Comparison of ENCODE assay signal across 12 mouse cellular contexts in genomic region chr1:58957931-58958330, GRCm38 (mm10). TPM values are rescaled to one million over a fixed set of nuclear protein-coding genes. Genes with fewer than 3 reads are reported as not detected.
DNase-seq lines count a peak whose midpoint lies in the region; ATAC-seq and TF ChIP-seq lines count a peak whose summit lies in the region.
"Had no signal": no experiment of that assay in that cellular context is flagged by ENCODE, and none has a peak within 500 bp of the region (broad histone marks: within the 10 kb centered on the region; RNA-seq: fewer than 3 reads in every experiment).

No protein-coding gene starts in this region.

- H3K27me3 ChIP-seq in ES-Bruce4 (ENCODE audit: control insufficient read depth, insufficient read depth, low read length, poor library complexity, severe bottlenecking): no peaks in the 10 kb centered on the region
- H3K27me3 ChIP-seq in heart, embryonic 13.5 days (replicated peaks): no peaks in the 10 kb centered on the region
- H3K27me3 ChIP-seq in midbrain, postnatal 0 days (ENCODE audit: insufficient read depth, low read length): no peaks in the 10 kb centered on the region
- no peaks in the 10 kb centered on the region for H3K27me3 ChIP-seq in limb, embryonic 10.5 days (ENCODE audit: low read depth, poor library complexity, severe bottlenecking)

- H3K27ac ChIP-seq in ES-Bruce4 (ENCODE audit: insufficient read depth, low read length): peak overlapping the region; percentile 43; the same call in 1 of the 2 replicates
- H3K27ac ChIP-seq in heart, embryonic 13.5 days (replicated peaks): peak overlapping the region; percentile 45; the same call in 1 of the 2 replicates
- no peak overlapping the region for H3K27ac ChIP-seq in midbrain, postnatal 0 days (ENCODE audit: low read depth, low read length)
- H3K27ac ChIP-seq in limb, embryonic 10.5 days: no peak overlapping the region

- no peak for TF ChIP-seq CTCF in ES-Bruce4 (IDR thresholded peaks at IDR 0.05; ENCODE audit: low read depth, low read length)
- no peak for TF ChIP-seq CTCF in midbrain, postnatal 0 days (IDR thresholded peaks at IDR 0.05)

- no peak for ATAC-seq in heart, embryonic 13.5 days (ENCODE audit: extremely low read depth, insufficient number of reproducible peaks, low FRiP score, low TSS enrichment)
- no peak for ATAC-seq in midbrain, postnatal 0 days (ENCODE audit: low FRiP score)
- ATAC-seq: intestine, embryonic 16.5 days had no signal

- H3K4me2 ChIP-seq in heart, embryonic 13.5 days: no peak overlapping the region
- H3K4me2 ChIP-seq in midbrain, postnatal 0 days (ENCODE audit: low read depth, low read length, poor library complexity, severe bottlenecking): no peak overlapping the region

- 30% methylated on average over 2 of the region's 2 CpGs for WGBS in heart, embryonic 13.5 days
- WGBS in midbrain, postnatal 0 days: 55% methylated on average over 2 of the region's 2 CpGs
- WGBS in limb, embryonic 10.5 days: 30% methylated on average over 2 of the region's 2 CpGs

- no peak overlapping the region for H3K4me3 ChIP-seq in ES-Bruce4 (ENCODE audit: low read depth, low read length)
- H3K4me3 ChIP-seq in heart, embryonic 13.5 days: no peak overlapping the region
- H3K4me3 ChIP-seq in midbrain, postnatal 0 days (ENCODE audit: low read depth, low read length): no peak overlapping the region
- no peak overlapping the region for H3K4me3 ChIP-seq in limb, embryonic 10.5 days

- no peak for TF ChIP-seq POLR2A in ES-Bruce4 (IDR thresholded peaks at IDR 0.05; ENCODE audit: insufficient read depth, low read length)

- peak; percentile 77 for TF ChIP-seq EP300 in ES-Bruce4 (IDR thresholded peaks at IDR 0.05; ENCODE audit: insufficient read depth, low read depth, low read length)

- H3K36me3 ChIP-seq in ES-Bruce4 (ENCODE audit: control insufficient read depth, insufficient read depth, low read length, poor library complexity, severe bottlenecking): no peaks in the 10 kb centered on the region
- no peaks in the 10 kb centered on the region; the same call in 1 of the 2 replicates for H3K36me3 ChIP-seq in heart, embryonic 13.5 days
- H3K36me3 ChIP-seq in midbrain, postnatal 0 days (ENCODE audit: insufficient read depth, low read length): no peaks in the 10 kb centered on the region
- no peaks in the 10 kb centered on the region for H3K36me3 ChIP-seq in limb, embryonic 10.5 days

- peak; percentile 37 to 66 for DNase-seq in kidney, adult 8-10 months
- no peak for DNase-seq in kidney, postnatal 10 days
- peak; percentile 95 for DNase-seq in R1 (ENCODE audit: low read depth, low spot score)
- DNase-seq in midbrain, postnatal 0 days (ENCODE audit: low spot score): no peak
- DNase-seq in lung, postnatal 4 days: no peak
- DNase-seq in limb, embryonic 10.5 days (ENCODE audit: low spot score): no peak
- DNase-seq: cerebellum, postnatal 36 days; right cerebral cortex, postnatal 25 days; thymus, postnatal 14 days had no signal

- no peak overlapping the region for H3K9ac ChIP-seq in ES-Bruce4 (ENCODE audit: low read depth, poor library complexity, severe bottlenecking)
- peak overlapping the region; percentile 37 for H3K9ac ChIP-seq in heart, embryonic 13.5 days
- H3K9ac ChIP-seq in midbrain, postnatal 0 days (replicated peaks; ENCODE audit: low read length, poor library complexity, severe bottlenecking): no peak overlapping the region

- H3K4me1 ChIP-seq in ES-Bruce4 (ENCODE audit: control insufficient read depth, insufficient read depth, low read length): no peaks in the 10 kb centered on the region
- H3K4me1 ChIP-seq in heart, embryonic 13.5 days: peaks cover 94% of the 10 kb centered on the region
- no peaks in the 10 kb centered on the region for H3K4me1 ChIP-seq in midbrain, postnatal 0 days (ENCODE audit: insufficient read depth, low read length)
- peaks cover 31% of the 10 kb centered on the region for H3K4me1 ChIP-seq in limb, embryonic 10.5 days

- H3K9me3 ChIP-seq in ES-Bruce4 (replicated peaks; ENCODE audit: control insufficient read depth, insufficient read depth, low read length, poor library complexity, severe bottlenecking): no peaks in the 10 kb centered on the region
- no peaks in the 10 kb centered on the region for H3K9me3 ChIP-seq in heart, embryonic 13.5 days
- no peaks in the 10 kb centered on the region for H3K9me3 ChIP-seq in midbrain, postnatal 0 days (ENCODE audit: low read length)
- no peaks in the 10 kb centered on the region for H3K9me3 ChIP-seq in limb, embryonic 10.5 days (replicated peaks)

RNA-seq across cellular contexts. Expression of gene Trak2, which starts 15.3 kb away (rescaled TPM):
- 20.2 and 24.1 TPM in 2 replicates for polyA plus RNA-seq in ES-Bruce4 (2011; ENCODE audit: insufficient read depth, insufficient read length, low read depth, missing spikeins)
- 24.9 and 25.4 TPM in 2 replicates for polyA plus RNA-seq in heart, embryonic 13.5 days (2015; fragmentation: Nextera tagmentation; extraction: Ambion mirVana)
- total RNA-seq in midbrain, postnatal 0 days (2014; rRNA removed): 40.4 and 46.7 TPM in 2 replicates
- 11.5 and 13.3 TPM in 2 replicates for polyA plus RNA-seq in midbrain, postnatal 0 days (2015; fragmentation: Nextera tagmentation; extraction: Ambion mirVana)
- 7.5 and 9.3 TPM in 2 replicates for polyA plus RNA-seq in limb, embryonic 10.5 days (2016; fragmentation: Nextera tagmentation; extraction: Ambion mirVana)

RNA-seq across cellular contexts. Expression of gene Stradb, which starts 15.4 kb away (rescaled TPM):
- 10.2 and 12.4 TPM in 2 replicates for polyA plus RNA-seq in ES-Bruce4 (2011; ENCODE audit: insufficient read depth, insufficient read length, low read depth, missing spikeins)
- 24.1 and 27.4 TPM in 2 replicates for polyA plus RNA-seq in heart, embryonic 13.5 days (2015; fragmentation: Nextera tagmentation; extraction: Ambion mirVana)
- total RNA-seq in midbrain, postnatal 0 days (2014; rRNA removed): 53.3 and 53.9 TPM in 2 replicates
- 108 and 115 TPM in 2 replicates for polyA plus RNA-seq in midbrain, postnatal 0 days (2015; fragmentation: Nextera tagmentation; extraction: Ambion mirVana)
- polyA plus RNA-seq in limb, embryonic 10.5 days (2016; fragmentation: Nextera tagmentation; extraction: Ambion mirVana): 19.1 and 20.2 TPM in 2 replicates

Comparison
In these comparisons a context has a peak if more than half of its experiments do, and no peak if none do; other contexts are left out.
1. DNase-seq: peak in kidney, adult 8-10 months (2 of 2) and R1 (single experiment); none in kidney, postnatal 10 days (single experiment), midbrain, postnatal 0 days (single experiment), lung, postnatal 4 days (0 of 2) and limb, embryonic 10.5 days (single experiment).
2. H3K27ac ChIP-seq: peak in ES-Bruce4 (single experiment) and heart, embryonic 13.5 days (single experiment); none in midbrain, postnatal 0 days (single experiment) and limb, embryonic 10.5 days (single experiment).